8 mouse cellular contexts compared by ENCODE assay signal in genomic region chr4:155085206-155086107, GRCm38 (mm10). TPM values are rescaled to one million over a fixed set of nuclear protein-coding genes. Genes with fewer than 3 reads are reported as not detected.
A peak's percentile ranks its signal among the peaks of the same experiment; 100 is the strongest.
DNase-seq lines count a peak whose midpoint lies in the region; ATAC-seq and TF ChIP-seq lines count a peak whose summit lies in the region.

No protein-coding gene starts in this region.

- no peaks in the 10 kb centered on the region for H3K27me3 ChIP-seq in kidney, embryonic 16.5 days (ENCODE audit: insufficient read depth, low read length)
- H3K27me3 ChIP-seq in forebrain, embryonic 16.5 days (replicated peaks; ENCODE audit: control insufficient read depth, insufficient read depth, low read length): no peaks in the 10 kb centered on the region

- peaks cover 28% of the 10 kb centered on the region for H3K4me1 ChIP-seq in kidney, embryonic 16.5 days (ENCODE audit: insufficient read depth, low read length)
- H3K4me1 ChIP-seq in bone marrow, adult 2 months (ENCODE audit: control insufficient read depth, insufficient read depth, low read length): peaks cover 9% of the 10 kb centered on the region
- H3K4me1 ChIP-seq in forebrain, embryonic 16.5 days (replicated peaks; ENCODE audit: control insufficient read depth, insufficient read depth, low read length): peaks cover 24% of the 10 kb centered on the region

- peak; percentile 77 for ATAC-seq in kidney, embryonic 16.5 days (ENCODE audit: low FRiP score, low TSS enrichment)
- ATAC-seq in forebrain, embryonic 16.5 days: no peak

- H3K4me2 ChIP-seq in kidney, embryonic 16.5 days (replicated peaks; ENCODE audit: low read depth, low read length): peak overlapping the region; percentile 85
- peak overlapping the region; percentile 81 for H3K4me2 ChIP-seq in forebrain, embryonic 16.5 days (ENCODE audit: low read length)

- TF ChIP-seq POLR2A in bone marrow, adult 2 months (IDR thresholded peaks at IDR 0.05; ENCODE audit: borderline replicate concordance, control insufficient read depth, low read depth, low read length): no peak

- peak overlapping the region; percentile 76 for H3K4me3 ChIP-seq in kidney, embryonic 16.5 days (ENCODE audit: low read length)
- peak overlapping the region; percentile 100 for H3K4me3 ChIP-seq in bone marrow, adult 2 months (replicated peaks; ENCODE audit: control insufficient read depth, low read depth, low read length)
- peak overlapping the region; percentile 91 for H3K4me3 ChIP-seq in forebrain, embryonic 16.5 days (replicated peaks; ENCODE audit: low read length)
- peak overlapping the region; percentile 92 for H3K4me3 ChIP-seq in macrophage (ENCODE audit: inconsistent target)

- WGBS in kidney, embryonic 16.5 days: 5% methylated on average over 35 of the region's 35 CpGs
- 5% methylated on average over 35 of the region's 35 CpGs for WGBS in bone marrow, adult 2 months
- 7% methylated on average over 35 of the region's 35 CpGs for WGBS in forebrain, embryonic 16.5 days
- WGBS in macrophage (ENCODE audit: missing documents): 7% methylated on average over 35 of the region's 35 CpGs

- H3K79me2 ChIP-seq in macrophage (ENCODE audit: inconsistent target): peaks cover 53% of the 10 kb centered on the region

- TF ChIP-seq CTCF in bone marrow, adult 2 months (IDR thresholded peaks at IDR 0.05; ENCODE audit: control insufficient read depth, insufficient read depth, low read length): no peak

- H3K36me3 ChIP-seq in kidney, embryonic 16.5 days (ENCODE audit: insufficient read depth, low read length): peaks cover 20% of the 10 kb centered on the region
- peaks cover 9% of the 10 kb centered on the region for H3K36me3 ChIP-seq in forebrain, embryonic 16.5 days (ENCODE audit: control insufficient read depth, insufficient read depth)
- peaks cover 13% of the 10 kb centered on the region for H3K36me3 ChIP-seq in macrophage (ENCODE audit: inconsistent target)

- peak overlapping the region; percentile 91 for H3K27ac ChIP-seq in kidney, embryonic 16.5 days (ENCODE audit: low read length)
- H3K27ac ChIP-seq in bone marrow, adult 2 months (ENCODE audit: control insufficient read depth, insufficient read depth, low read depth, low read length, poor library complexity): peak overlapping the region; percentile 96
- peak overlapping the region; percentile 91 for H3K27ac ChIP-seq in forebrain, embryonic 16.5 days (ENCODE audit: low read length)
- peak overlapping the region; percentile 37 for H3K27ac ChIP-seq in macrophage

- peak overlapping the region; percentile 89 for H3K9ac ChIP-seq in kidney, embryonic 16.5 days (replicated peaks; ENCODE audit: low read length)
- H3K9ac ChIP-seq in forebrain, embryonic 16.5 days (replicated peaks; ENCODE audit: low read depth, low read length): peak overlapping the region; percentile 83

- no peak for DNase-seq in kidney, adult 11 months
- no peak for DNase-seq in adrenal gland, adult 2 months
- no peak for DNase-seq in urinary bladder, postnatal 4 days (ENCODE audit: low spot score in 2 of 2)
- DNase-seq in urinary bladder, postnatal 14 days (ENCODE audit: low spot score): no peak

- H3K9me3 ChIP-seq in kidney, embryonic 16.5 days (ENCODE audit: low read length): no peaks in the 10 kb centered on the region
- H3K9me3 ChIP-seq in forebrain, embryonic 16.5 days (ENCODE audit: control insufficient read depth, low read length): no peaks in the 10 kb centered on the region

RNA-seq across cellular contexts. Expression of gene Rer1, which starts 0.7 kb away (rescaled TPM):
- 158 and 162 TPM in 2 replicates for polyA plus RNA-seq in kidney, embryonic 16.5 days (2015; fragmentation: Nextera tagmentation; extraction: Ambion mirVana)
- 41.1 and 55.8 TPM in 2 replicates for polyA plus RNA-seq in bone marrow, adult 2 months (2011; ENCODE audit: insufficient read depth, insufficient read length, low replicate concordance, missing spikeins)
- 125 and 133 TPM in 2 replicates for polyA plus RNA-seq in forebrain, embryonic 16.5 days (2015; fragmentation: Nextera tagmentation; extraction: Ambion mirVana)
- 10 to 100 TPM; 14.3 to 48.6 (median 27.9) TPM for total RNA-seq in macrophage (2018; cell fraction: chromatin; rRNA removed)
- 100 to 1,000 TPM in 21 of 26 experiments, 10 to 100 TPM in 5; 89.1 to 125 (median 110) TPM for total RNA-seq in macrophage (2018; cell fraction: cytosol; rRNA removed)
- total RNA-seq in macrophage (2018; cell fraction: nucleus; rRNA removed): 100 to 1,000 TPM in 1 of 26 experiments, 10 to 100 TPM in 25; 34.6 to 106 (median 60.2) TPM
- polyA plus RNA-seq in macrophage (2018): 88.9 to 154 TPM (median 110 TPM) in 3 replicates
- 100 to 1,000 TPM; 114 to 115 TPM for total RNA-seq in adrenal gland, adult 2 months (2021)
- 49.1 and 58.4 TPM in 2 replicates for polyA plus RNA-seq in adrenal gland, adult 2 months (2012; rRNA removed)

RNA-seq across cellular contexts. Expression of gene Morn1, which starts 0.9 kb away (rescaled TPM):
- polyA plus RNA-seq in kidney, embryonic 16.5 days (2015; fragmentation: Nextera tagmentation; extraction: Ambion mirVana): 5.9 and 7.0 TPM in 2 replicates
- polyA plus RNA-seq in bone marrow, adult 2 months (2011; ENCODE audit: insufficient read depth, insufficient read length, low replicate concordance, missing spikeins): 2.0 and 6.5 TPM in 2 replicates
- 6.0 and 10.7 TPM in 2 replicates for polyA plus RNA-seq in forebrain, embryonic 16.5 days (2015; fragmentation: Nextera tagmentation; extraction: Ambion mirVana)
- total RNA-seq in macrophage (2018; cell fraction: chromatin; rRNA removed): 10 to 100 TPM in 19 of 26 experiments, 1 to 10 TPM in 7; 4.5 to 28.2 (median 18.7) TPM
- 1 to 10 TPM in 22 of 26 experiments, under 1 TPM in 4; 0.81 to 3.7 (median 1.4) TPM for total RNA-seq in macrophage (2018; cell fraction: cytosol; rRNA removed)
- total RNA-seq in macrophage (2018; cell fraction: nucleus; rRNA removed): 10 to 100 TPM in 8 of 26 experiments, 1 to 10 TPM in 18; 1.4 to 17.2 (median 6.5) TPM
- polyA plus RNA-seq in macrophage (2018): 0.93 to 6.7 TPM (median 1.7 TPM) in 3 replicates
- 1 to 10 TPM; 5.5 to 5.9 TPM for total RNA-seq in adrenal gland, adult 2 months (2021)
- polyA plus RNA-seq in adrenal gland, adult 2 months (2012; rRNA removed): 14.2 and 18.8 TPM in 2 replicates

RNA-seq across cellular contexts. Expression of gene Pex10, which starts 18.6 kb away (rescaled TPM):
- 26.3 and 27.3 TPM in 2 replicates for polyA plus RNA-seq in kidney, embryonic 16.5 days (2015; fragmentation: Nextera tagmentation; extraction: Ambion mirVana)
- polyA plus RNA-seq in bone marrow, adult 2 months (2011; ENCODE audit: insufficient read depth, insufficient read length, low replicate concordance, missing spikeins): 3.4 and 12.1 TPM in 2 replicates
- 19.5 and 22.1 TPM in 2 replicates for polyA plus RNA-seq in forebrain, embryonic 16.5 days (2015; fragmentation: Nextera tagmentation; extraction: Ambion mirVana)
- 10 to 100 TPM in 15 of 26 experiments, 1 to 10 TPM in 11; 1.5 to 33.0 (median 10.4) TPM for total RNA-seq in macrophage (2018; cell fraction: chromatin; rRNA removed)
- total RNA-seq in macrophage (2018; cell fraction: cytosol; rRNA removed): 1 to 10 TPM; 1.3 to 6.1 (median 4.4) TPM
- total RNA-seq in macrophage (2018; cell fraction: nucleus; rRNA removed): 10 to 100 TPM in 7 of 26 experiments, 1 to 10 TPM in 17, under 1 TPM in 2; 0.92 to 21.8 (median 6.1) TPM
- 5.8 to 6.4 TPM (median 6.0 TPM) in 3 replicates for polyA plus RNA-seq in macrophage (2018)
- 10 to 100 TPM; 17.9 to 23.9 TPM for total RNA-seq in adrenal gland, adult 2 months (2021)
- 37.4 and 46.2 TPM in 2 replicates for polyA plus RNA-seq in adrenal gland, adult 2 months (2012; rRNA removed)

RNA-seq across cellular contexts. Expression of gene Plch2, which starts 28.9 kb away (rescaled TPM):
- polyA plus RNA-seq in kidney, embryonic 16.5 days (2015; fragmentation: Nextera tagmentation; extraction: Ambion mirVana): 3.6 and 3.8 TPM in 2 replicates
- not detected in 2 replicates for polyA plus RNA-seq in bone marrow, adult 2 months (2011; ENCODE audit: insufficient read depth, insufficient read length, low replicate concordance, missing spikeins)
- polyA plus RNA-seq in forebrain, embryonic 16.5 days (2015; fragmentation: Nextera tagmentation; extraction: Ambion mirVana): 11.3 and 14.1 TPM in 2 replicates
- total RNA-seq in macrophage (2018; cell fraction: chromatin; rRNA removed): under 1 TPM in 5 of 26 experiments, not detected in 21; 0.12 to 0.45 (median 0.34) TPM
- not detected for total RNA-seq in macrophage (2018; cell fraction: cytosol; rRNA removed)
- under 1 TPM in 2 of 26 experiments, not detected in 24; 0.26 to 0.31 TPM for total RNA-seq in macrophage (2018; cell fraction: nucleus; rRNA removed)
- not detected in 3 replicates for polyA plus RNA-seq in macrophage (2018)
- under 1 TPM; 0.40 to 0.83 TPM for total RNA-seq in adrenal gland, adult 2 months (2021)
- 4.4 and 4.8 TPM in 2 replicates for polyA plus RNA-seq in adrenal gland, adult 2 months (2012; rRNA removed)

Comparison
In these comparisons a context has a peak if more than half of its experiments do, and no peak if none do; other contexts are left out.
1. H3K27ac ChIP-seq: peak in every context shown above with its lines; median percentile 96 in bone marrow, adult 2 months; 91 in kidney, embryonic 16.5 days; 91 in forebrain, embryonic 16.5 days; 37 in macrophage.